Mouse (Mus musculus): ENCODE results near the gene Acp6.
"Not testable (repeated sequence)": the region's sequence is repeated elsewhere in the genome, so short reads cannot be mapped to it uniquely, and the experiment has no call there.

Gene Acp6

GRCm38 (mm10) chr3:97158611-97159508 lies at the start of gene Acp6:
Gene Acp6 (plus strand): TSS chr3:97158777.
- peak; percentile 95 for DNase-seq

- DNase-seq: no peak
These were observed 41.1 kb upstream of the Acp6 start for GRCm38 (mm10) chr3:97117511-97117910.

DNA sequence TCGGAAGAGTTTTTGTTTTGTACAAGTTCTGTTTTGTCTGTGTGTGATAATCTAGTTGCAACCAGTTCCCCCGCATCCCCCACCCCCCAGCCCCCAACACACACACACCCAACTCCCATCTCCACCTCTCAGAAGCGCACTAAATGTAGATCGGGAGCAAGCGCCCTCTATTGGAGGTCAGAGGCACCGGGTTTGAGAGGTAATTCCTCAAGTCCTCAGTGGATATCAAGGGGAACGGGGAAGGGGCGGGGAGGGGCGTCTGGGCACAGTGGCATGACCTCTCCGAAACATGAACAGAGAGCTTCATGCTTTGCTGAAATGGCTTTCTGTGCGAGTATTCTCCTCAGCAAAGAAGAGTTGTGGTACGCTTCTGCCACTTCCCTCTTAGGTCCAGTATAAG lies 40.3 kb upstream of the Acp6 start:
- DNase-seq: no peak

DNA sequence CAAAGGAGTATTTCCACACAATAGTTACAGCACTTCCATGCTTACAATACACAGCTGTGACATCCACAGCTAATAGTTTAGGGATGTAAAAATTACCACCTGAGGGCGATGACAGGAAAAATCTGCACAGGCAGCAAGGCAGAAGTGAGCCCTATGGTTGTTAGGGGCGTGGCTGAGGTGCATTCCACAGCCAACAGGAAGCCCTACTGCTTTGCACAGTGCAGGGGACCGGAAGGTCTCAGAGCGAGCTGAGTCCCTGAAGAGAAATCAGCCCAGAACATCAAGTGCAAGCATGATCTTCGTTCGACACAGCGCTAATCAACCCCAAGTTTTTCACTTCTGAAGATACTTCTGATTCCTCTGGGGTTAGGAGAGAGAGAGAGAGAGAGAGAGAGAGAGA lies 34.4 kb upstream of the Acp6 start:
- DNase-seq: no peak

GRCm38 (mm10) chr3:97129410-97129809 lies 29.2 kb upstream of the Acp6 start:
- DNase-seq: no peak

DNA sequence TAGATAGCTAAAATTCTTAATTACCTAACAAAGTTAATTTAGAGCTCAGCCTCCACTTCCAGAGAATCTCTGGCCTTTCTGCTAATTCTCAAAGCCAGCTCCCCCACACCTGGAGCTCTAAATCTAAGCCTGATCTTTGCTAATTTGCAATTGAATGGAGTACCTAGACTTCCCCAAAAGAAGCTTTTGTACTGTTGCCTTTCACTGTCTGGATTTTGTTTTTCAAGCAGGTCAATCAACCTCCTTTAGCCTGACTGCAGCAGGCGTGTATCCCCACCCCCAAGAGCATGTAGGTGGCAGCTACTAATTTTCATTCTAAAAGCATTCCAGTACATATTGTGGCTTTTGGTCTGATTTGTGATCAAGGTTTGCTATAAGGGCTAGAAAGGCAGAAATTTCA lies 20.9 kb upstream of the Acp6 start:
- DNase-seq: not testable (repeated sequence)

DNA sequence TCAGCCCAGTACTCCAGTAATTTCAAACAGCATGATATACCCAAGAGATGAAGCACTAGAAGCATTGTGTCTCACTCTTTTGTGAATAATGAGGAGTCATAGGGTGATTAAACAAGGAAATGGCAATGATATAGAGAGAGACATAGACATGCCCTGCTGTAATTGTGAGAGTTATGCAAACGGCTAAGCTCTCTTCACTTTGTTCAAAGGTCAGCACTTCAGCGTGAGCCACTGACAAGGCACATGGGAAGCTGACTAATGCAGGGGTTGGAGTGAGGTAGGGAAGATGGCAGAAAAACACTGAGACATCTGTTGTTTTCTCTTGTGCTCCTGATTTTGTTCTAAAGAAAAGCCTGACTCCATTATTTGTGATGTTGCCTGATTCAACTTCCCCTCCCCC lies 7.5 kb upstream of the Acp6 start:
- DNase-seq: no peak

GRCm38 (mm10) chr3:97156431-97156830 lies 2.1 kb upstream of the Acp6 start:
- DNase-seq: no peak

DNA sequence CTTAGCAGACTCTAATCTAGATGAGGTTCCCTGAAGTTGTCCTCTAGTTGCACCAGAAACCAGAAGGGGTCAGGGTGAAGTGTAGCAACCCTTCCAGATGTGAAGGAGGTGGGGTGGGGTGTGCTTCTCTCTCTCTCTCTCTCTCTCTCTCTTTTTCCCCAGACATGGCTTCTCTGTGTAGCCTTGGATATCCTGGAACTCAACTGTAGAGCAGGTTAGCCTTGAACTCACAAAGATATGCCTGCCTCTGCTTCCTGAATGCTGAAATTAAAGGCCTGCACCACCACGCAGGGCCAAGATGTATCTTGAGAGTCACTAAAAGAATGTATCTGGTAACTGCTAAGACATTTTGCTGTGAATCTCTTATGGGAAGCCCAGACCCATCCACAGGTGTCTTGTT lies 1.3 kb upstream of the Acp6 start:
- no peak for DNase-seq

DNA sequence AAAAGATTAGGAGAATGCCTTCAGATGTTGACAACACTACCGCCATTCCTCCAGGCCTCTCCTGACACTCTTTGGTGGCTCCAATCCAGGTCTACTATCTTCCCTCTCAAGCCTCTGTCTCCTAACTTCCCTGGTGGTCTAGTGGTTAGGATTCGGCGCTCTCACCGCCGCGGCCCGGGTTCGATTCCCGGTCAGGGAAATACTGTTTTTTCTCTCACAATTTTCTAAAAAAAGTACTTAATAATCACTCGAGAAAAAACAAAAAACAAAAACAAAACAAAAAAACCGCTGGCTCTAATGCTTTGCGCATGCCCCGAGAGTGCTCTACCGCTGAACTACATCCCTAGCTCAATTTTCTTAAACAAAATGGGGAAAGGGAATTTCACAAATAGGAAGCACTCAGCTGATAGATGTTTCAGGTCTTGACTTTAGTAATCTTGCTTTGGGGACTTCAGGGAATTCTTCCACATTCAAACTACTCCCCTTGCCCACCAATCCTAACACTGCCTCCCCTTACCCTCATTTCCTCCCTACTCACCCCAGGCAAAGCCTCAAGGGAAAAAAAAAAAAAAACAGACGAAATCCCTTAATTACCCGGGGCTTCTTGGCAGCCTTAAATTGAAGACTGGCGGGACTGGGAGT lies 498 bp upstream of the Acp6 start:
- DNase-seq: peak; percentile 84

GRCm38 (mm10) chr3:97159509-97159850 lies 903 bp downstream of the Acp6 start:
- DNase-seq: no peak

GRCm38 (mm10) chr3:97159986-97160385 lies 1.4 kb downstream of the Acp6 start:
- no peak for DNase-seq

GRCm38 (mm10) chr3:97160908-97161307 lies 2.3 kb downstream of the Acp6 start:
- DNase-seq: peak; percentile 42

DNA sequence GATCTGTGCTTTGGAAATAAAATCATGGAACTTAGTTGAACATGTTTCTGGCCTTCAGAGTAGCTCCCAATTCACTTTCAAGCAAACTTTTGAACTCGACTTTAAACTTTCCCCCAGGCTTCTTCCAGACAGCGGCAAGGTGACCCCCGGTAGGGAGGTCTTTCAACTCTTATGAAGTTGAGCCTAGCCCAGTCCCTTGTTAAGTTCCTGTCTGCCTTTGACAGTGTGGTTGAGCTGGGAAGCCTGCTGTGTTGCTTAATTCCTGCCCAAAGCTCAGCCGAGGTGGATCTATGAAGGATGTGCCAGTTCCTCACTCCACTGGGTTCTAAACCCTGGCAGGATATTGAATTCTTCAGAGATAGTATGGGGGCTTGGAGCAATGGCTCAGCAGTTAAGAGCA lies 3.2 kb downstream of the Acp6 start:
- DNase-seq: no peak

- DNase-seq: no peak
These were observed 5.9 kb downstream of the Acp6 start for GRCm38 (mm10) chr3:97164477-97164876.

GRCm38 (mm10) chr3:97167126-97167525 lies 8.5 kb downstream of the Acp6 start:
- no peak for DNase-seq

- DNase-seq: no peak
These were observed 13.0 kb downstream of the Acp6 start for GRCm38 (mm10) chr3:97171531-97171930.

DNA sequence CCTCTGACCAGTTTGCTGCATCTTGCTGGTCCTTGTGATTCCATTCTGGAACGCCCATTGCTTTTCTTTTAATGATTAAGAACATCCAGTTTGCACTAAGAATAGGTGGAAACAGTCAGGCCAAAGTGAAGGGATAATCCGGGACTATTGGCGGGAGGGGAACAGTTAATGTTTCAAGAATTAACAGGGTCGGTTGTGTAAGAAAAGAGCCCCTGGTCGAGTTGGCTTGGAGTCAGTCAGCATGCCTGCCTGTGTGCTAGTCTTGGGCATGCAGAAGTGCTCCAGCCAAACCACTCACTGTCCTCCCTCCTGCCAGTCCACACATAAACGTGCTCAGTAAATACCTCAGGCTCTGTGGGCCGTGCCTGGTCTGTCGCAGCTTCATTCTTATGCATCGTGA lies 13.7 kb downstream of the Acp6 start:
- DNase-seq: no peak

- DNase-seq: no peak
These were observed 14.1 kb downstream of the Acp6 start for GRCm38 (mm10) chr3:97172632-97173031.

DNA sequence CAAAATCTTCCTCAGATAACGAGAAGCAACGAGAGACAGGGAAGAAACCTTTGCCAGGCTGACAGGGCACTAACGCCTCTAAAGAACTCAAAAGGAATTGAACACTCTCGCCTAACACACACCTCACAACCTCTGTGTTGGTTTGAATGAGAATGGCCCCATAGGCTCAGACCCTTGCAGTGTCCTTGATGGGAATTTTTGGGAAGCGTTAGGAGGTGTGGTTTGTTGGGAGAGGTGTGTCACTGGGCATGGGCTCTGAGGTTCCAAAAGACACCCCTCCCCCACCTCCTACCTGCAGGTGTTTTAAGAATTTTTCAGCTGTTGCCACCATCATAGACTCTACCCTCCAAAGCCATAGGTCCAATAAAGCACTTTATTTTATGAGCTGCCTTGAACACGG lies 20.3 kb downstream of the Acp6 start:
- no peak for DNase-seq

GRCm38 (mm10) chr3:97180527-97180926 lies 21.9 kb downstream of the Acp6 start:
- no peak for DNase-seq

GRCm38 (mm10) chr3:97183810-97184209 lies 25.2 kb downstream of the Acp6 start:
- DNase-seq: no peak

GRCm38 (mm10) chr3:97185098-97185860 lies 26.7 kb downstream of the Acp6 start:
- DNase-seq: peak; percentile 48

DNA sequence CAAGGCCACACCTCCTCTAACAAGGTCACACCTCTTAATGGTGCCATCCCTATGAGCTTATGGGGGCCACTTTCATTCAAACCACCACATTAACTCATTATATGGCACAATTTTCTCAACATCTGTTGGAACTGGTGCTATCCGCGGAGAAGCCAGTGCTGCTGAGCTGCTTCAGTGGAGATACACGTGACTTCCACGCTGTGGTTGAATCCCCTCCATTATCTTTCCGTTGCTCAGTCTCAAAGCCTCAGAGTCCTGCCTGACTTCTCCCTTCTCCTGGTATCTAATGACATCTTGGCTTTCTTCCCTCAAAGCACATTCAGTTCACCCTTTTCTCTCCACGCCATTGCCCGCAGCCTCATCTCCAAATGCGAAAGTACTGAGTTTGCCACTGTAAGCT lies 38.0 kb downstream of the Acp6 start:
- DNase-seq: no peak

All from layer of hippocampus, adult 9-11 months (tissue).